Mouse (Mus musculus) hindbrain, embryonic 16.5 days (tissue): ENCODE results near the gene Nrxn3. TPM values are rescaled to one million over a fixed set of nuclear protein-coding genes. Genes with fewer than 3 reads are reported as not detected.

Experiments
- ATAC-seq: fragments of 200-750 bp; cut with Nextera tagmentation; 2 replicates; pipeline ENCODE4 v1.8.0; 2017; ENCODE audit warnings: moderate TSS enrichment, moderate library complexity
- H3K27ac ChIP-seq: fragments of 300-500 bp; sonication (generic); 2 replicates; pipeline ENCODE4 v1.5.1; 2014; ENCODE audit warnings: low read depth, mild to moderate bottlenecking, control low read depth, low read length, moderate library complexity
- H3K27me3 ChIP-seq: fragments of 300-500 bp; sonication (generic); replicated peaks from 2 replicates; pipeline ENCODE4 v1.6.1; 2014; ENCODE audit warnings: low read length; ENCODE audit not compliant: control insufficient read depth, insufficient read depth
- H3K36me3 ChIP-seq: fragments of 300-500 bp; sonication (generic); 2 replicates; pipeline ENCODE4 v1.6.1; 2014; ENCODE audit warnings: mild to moderate bottlenecking, low read length, moderate library complexity, mixed read lengths; ENCODE audit not compliant: control insufficient read depth, insufficient read depth
- H3K4me1 ChIP-seq: fragments of 300-500 bp; sonication (generic); 2 replicates; pipeline ENCODE4 v1.6.1; 2014; ENCODE audit warnings: low read depth, low read length; ENCODE audit not compliant: control insufficient read depth, insufficient read depth
- H3K4me2 ChIP-seq: fragments of 300-500 bp; sonication (generic); 2 replicates; pipeline ENCODE4 v1.6.1; 2014; ENCODE audit warnings: mild to moderate bottlenecking, low read length, control low read depth, moderate library complexity
- H3K4me3 ChIP-seq: fragments of 300-500 bp; sonication (generic); 2 replicates; pipeline ENCODE4 v1.5.1; 2014; ENCODE audit warnings: mild to moderate bottlenecking, low read length, control low read depth, moderate library complexity
- H3K9ac ChIP-seq: fragments of 300-500 bp; sonication (generic); 2 replicates; pipeline ENCODE4 v1.6.1; 2014; ENCODE audit warnings: low read depth, mild to moderate bottlenecking, control low read depth, low read length, moderate library complexity
- H3K9me3 ChIP-seq: fragments of 300-500 bp; sonication (generic); 2 replicates; pipeline ENCODE4 v1.6.1; 2014; ENCODE audit warnings: mild to moderate bottlenecking, low read length, moderate library complexity; ENCODE audit not compliant: control insufficient read depth
- WGBS: fragments of 180-500 bp; shearing (Covaris S2); extraction: QIAGEN DNeasy Blood & Tissue Kit; methylation state at CpG from one replicate; pipeline ENCODE4 v1.1.7; 2014; 5-methylcytosine and 5-hydroxymethylcytosine counted together
- polyA plus RNA-seq: library from polyadenylated mRNA; unstranded; fragments of >200 nt; fragmentation: Nextera tagmentation; extraction: Ambion mirVana; gene quantifications from 2 replicates; pipeline ENCODE4 v1.2.1, GENCODE M21; 2015

Nrxn3 gene
- polyA plus RNA-seq, 1 experiment from 2014 or later: 99.6 TPM

DNA sequence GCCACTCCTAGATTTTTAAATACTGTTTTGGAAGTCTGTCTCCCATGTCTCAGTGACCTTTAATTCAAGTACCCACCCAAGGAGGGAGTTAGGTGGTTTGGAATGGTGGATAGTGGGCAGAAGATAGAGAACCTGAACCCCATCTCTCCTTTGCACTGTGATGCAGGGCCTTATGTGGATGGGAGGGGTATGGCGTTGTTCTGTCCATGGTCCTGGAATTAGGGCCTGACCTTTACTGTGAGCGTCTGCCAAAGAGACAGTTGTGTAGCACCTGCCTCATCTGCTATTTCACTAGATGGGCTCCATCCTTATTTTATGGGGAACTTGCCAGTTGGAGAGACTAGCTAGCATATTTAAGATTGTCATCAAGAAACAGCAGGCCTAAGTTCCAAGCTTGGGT is 8.0 kb downstream of the Nrxn3 start:
- H3K27ac ChIP-seq: no peak overlapping the region
- 59% methylated on average over 2 of the region's 2 CpGs for WGBS
- H3K4me3 ChIP-seq: no peak overlapping the region
- no peaks in the 10 kb centered on the region for H3K36me3 ChIP-seq
- no peak for ATAC-seq
- H3K4me2 ChIP-seq: no peak overlapping the region
- H3K9me3 ChIP-seq: no peaks in the 10 kb centered on the region
- H3K9ac ChIP-seq: no peak overlapping the region
- peaks cover 2% of the 10 kb centered on the region; the same call in 1 of the 2 replicates for H3K4me1 ChIP-seq
- no peaks in the 10 kb centered on the region for H3K27me3 ChIP-seq

DNA sequence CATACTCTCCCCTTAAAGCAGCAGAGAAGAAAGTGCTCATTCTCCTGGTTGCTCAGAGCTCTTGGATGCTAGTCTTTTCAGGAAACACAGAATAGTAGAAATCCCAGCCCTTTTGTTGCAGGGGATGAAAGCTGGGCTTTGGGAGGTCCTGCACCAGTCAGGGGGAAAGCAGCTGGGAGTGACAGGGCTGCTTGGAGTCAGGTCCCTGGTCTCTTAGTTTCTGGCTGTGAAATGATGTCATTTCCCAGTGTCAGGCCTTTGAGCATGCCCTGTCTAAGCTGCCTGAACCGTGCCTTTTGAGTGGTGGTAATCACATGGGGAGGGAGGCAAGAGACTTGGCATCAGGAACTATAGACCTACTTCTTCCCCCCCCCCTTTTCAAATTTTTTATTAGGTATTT is 12.4 kb downstream of the Nrxn3 start:
- 0% methylated on average over 1 of the region's 1 CpGs for WGBS
- H3K27ac ChIP-seq: no peak overlapping the region

DNA sequence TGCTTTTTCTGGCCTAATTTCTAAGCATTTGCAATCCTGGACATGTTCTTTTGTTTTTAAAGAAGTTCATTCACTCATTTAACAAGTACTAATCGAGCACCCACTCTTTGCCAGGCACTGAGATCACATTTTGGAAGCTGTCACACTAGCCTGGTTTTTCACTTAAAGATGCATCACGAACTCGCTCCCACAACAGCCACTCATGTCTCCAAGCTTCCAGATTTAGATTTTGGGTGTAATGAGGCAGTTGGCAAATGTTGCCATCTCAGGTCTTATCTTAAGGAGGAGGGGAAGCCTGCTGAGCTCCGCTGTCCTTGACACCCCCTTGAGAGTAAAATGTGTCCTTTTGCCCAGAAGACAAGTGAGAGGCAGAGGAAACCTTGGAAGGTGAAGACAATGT is 14.4 kb downstream of the Nrxn3 start:
- no peak overlapping the region for H3K4me2 ChIP-seq
- ATAC-seq: no peak
- WGBS: 80% methylated on average over 4 of the region's 4 CpGs

More for the DNA sequence above, 12.4 kb downstream of the Nrxn3 start:
- Histone ChIP-seq H3K4me1 (no peaks in the 10 kb centered on the region), H3K4me3 (no peak overlapping the region), H3K9ac (no peak overlapping the region), H3K36me3 (no peaks in the 10 kb centered on the region), H3K27me3 (no peaks in the 10 kb centered on the region), H3K4me2 (no peak overlapping the region), H3K9me3 (no peaks in the 10 kb centered on the region)
- ATAC-seq: no peak

DNA sequence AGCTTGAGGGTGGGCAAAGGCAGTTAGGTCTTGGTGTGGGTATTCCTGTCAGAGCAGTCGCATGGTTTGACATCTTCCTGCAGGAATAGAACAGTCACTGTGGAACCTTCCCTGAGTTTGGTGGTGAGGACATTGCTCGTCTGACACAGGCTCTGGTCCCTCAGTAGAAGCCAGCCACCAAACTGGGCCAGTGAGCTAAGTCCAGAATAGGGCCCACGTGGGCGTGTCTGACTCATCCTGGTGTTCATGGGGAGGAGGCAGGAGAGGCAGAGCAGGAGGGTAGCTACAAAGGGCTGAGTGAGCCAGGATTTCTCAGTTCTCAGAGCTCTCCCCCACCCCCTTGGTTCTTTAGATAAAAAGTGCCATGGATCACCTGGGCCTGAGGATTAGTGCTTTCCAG is 15.9 kb downstream of the Nrxn3 start:
- Histone ChIP-seq H3K36me3 (no peaks in the 10 kb centered on the region), H3K9me3 (no peaks in the 10 kb centered on the region), H3K4me3 (no peak overlapping the region), H3K9ac (no peak overlapping the region), H3K4me2 (no peak overlapping the region), H3K27ac (no peak overlapping the region), H3K27me3 (no peaks in the 10 kb centered on the region), H3K4me1 (no peaks in the 10 kb centered on the region)
- ATAC-seq: no peak
- 85% methylated on average over 4 of the region's 4 CpGs for WGBS

More for the DNA sequence above, 14.4 kb downstream of the Nrxn3 start:
- Histone ChIP-seq H3K4me3 (no peak overlapping the region), H3K4me1 (no peaks in the 10 kb centered on the region), H3K27ac (no peak overlapping the region), H3K9ac (no peak overlapping the region), H3K27me3 (no peaks in the 10 kb centered on the region), H3K36me3 (no peaks in the 10 kb centered on the region), H3K9me3 (no peaks in the 10 kb centered on the region)

DNA sequence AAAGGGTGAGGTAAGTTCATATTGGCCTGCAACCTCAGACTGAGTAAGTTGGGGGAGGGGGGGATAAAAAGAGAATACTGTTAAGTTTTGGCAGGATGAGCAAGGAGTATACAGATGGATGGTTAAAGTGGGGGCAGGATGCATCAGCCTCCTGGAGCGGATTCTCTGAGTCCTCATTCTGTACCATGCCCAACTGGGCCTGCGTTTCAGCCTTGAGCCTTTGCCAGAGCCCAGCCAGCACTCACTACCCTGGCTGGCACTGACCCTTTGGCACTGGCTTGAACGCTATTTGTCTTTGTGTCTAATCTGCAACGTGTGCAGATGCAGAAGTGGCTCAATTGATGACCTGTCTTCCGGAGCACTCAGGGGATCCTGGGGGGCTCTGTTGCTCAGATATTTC is 24.1 kb downstream of the Nrxn3 start:
- no peak overlapping the region for H3K4me2 ChIP-seq
- no peaks in the 10 kb centered on the region for H3K36me3 ChIP-seq
- no peaks in the 10 kb centered on the region for H3K4me1 ChIP-seq
- no peaks in the 10 kb centered on the region for H3K27me3 ChIP-seq
- H3K27ac ChIP-seq: no peak overlapping the region
- WGBS: 62% methylated on average over 5 of the region's 5 CpGs
- peak; percentile 79 for ATAC-seq
- no peak overlapping the region for H3K4me3 ChIP-seq
- H3K9me3 ChIP-seq: no peaks in the 10 kb centered on the region
- no peak overlapping the region for H3K9ac ChIP-seq

DNA sequence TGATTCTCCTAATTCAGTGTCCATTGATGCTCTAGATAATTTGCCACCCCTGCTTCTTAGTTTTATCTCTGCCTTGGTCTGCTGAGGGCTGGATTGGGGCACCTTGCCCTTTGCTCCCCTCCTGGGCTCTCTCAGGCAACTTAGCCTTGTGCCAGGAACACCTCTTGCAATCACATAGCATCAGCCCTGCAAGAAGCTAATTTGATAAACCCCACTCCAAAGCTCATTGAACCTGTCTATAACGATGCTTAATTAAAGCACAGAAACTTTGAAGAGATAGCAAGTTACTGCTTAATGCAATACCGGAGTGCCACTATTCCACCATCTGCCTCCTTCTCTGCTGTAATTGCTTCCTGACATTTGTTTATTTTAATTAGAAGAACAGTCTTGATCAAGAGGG is 42.1 kb downstream of the Nrxn3 start:
- Histone ChIP-seq H3K4me2 (no peak overlapping the region), H3K27ac (no peak overlapping the region), H3K27me3 (no peaks in the 10 kb centered on the region), H3K4me1 (no peaks in the 10 kb centered on the region), H3K4me3 (no peak overlapping the region), H3K36me3 (no peaks in the 10 kb centered on the region), H3K9me3 (no peaks in the 10 kb centered on the region), H3K9ac (no peak overlapping the region)
- no peak for ATAC-seq
- 78% methylated on average over 2 of the region's 2 CpGs for WGBS

DNA sequence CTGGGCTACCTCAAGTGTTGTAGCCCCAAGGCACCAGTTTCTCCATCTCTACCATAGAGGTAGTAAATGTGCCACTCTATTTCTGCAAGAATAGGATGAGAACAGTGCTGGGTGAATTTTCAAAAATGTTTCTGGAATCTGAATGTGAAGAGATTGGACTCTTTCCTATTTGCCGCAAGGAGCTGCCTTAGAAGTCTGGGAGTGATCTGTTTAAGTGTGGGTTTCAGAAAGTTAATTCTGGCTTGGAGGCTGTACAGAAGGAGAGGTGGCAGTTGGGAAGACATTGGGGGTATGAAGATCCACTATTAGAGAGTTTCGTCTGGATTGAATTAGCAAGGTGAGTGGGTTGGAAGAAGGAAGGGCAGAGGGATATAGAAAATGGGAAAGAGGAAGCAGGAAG is 52.0 kb downstream of the Nrxn3 start:
- Histone ChIP-seq H3K27me3 (no peaks in the 10 kb centered on the region), H3K9ac (no peak overlapping the region), H3K36me3 (no peaks in the 10 kb centered on the region), H3K27ac (no peak overlapping the region), H3K9me3 (no peaks in the 10 kb centered on the region), H3K4me3 (no peak overlapping the region), H3K4me2 (no peak overlapping the region), H3K4me1 (no peaks in the 10 kb centered on the region)
- no peak for ATAC-seq
- 92% methylated on average over 2 of the region's 2 CpGs for WGBS

DNA sequence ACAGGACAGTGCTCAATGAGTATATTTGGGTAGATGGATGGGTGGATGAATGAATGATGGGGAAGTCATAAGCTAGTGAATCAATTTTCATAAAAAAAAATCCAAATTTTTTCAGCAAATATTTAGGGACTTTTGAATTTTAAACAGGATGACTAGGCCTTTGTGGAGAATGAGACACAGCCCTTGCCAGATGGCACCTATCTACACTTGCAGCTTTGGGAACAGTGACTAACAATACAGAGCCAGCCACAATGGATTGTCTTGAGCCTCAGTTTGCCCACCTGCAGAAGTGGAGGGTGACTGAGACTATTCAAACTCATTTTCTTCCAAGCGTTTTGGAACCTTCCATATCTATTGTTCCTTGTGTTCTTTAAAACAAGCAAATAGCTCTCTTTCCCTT is 55.4 kb downstream of the Nrxn3 start:
- no peak overlapping the region for H3K4me2 ChIP-seq
- no peak overlapping the region for H3K27ac ChIP-seq
- H3K36me3 ChIP-seq: no peaks in the 10 kb centered on the region
- 78% methylated on average over 1 of the region's 1 CpGs for WGBS
- ATAC-seq: no peak
- no peaks in the 10 kb centered on the region for H3K4me1 ChIP-seq
- no peaks in the 10 kb centered on the region for H3K9me3 ChIP-seq
- H3K9ac ChIP-seq: no peak overlapping the region
- H3K4me3 ChIP-seq: no peak overlapping the region
- H3K27me3 ChIP-seq: no peaks in the 10 kb centered on the region

DNA sequence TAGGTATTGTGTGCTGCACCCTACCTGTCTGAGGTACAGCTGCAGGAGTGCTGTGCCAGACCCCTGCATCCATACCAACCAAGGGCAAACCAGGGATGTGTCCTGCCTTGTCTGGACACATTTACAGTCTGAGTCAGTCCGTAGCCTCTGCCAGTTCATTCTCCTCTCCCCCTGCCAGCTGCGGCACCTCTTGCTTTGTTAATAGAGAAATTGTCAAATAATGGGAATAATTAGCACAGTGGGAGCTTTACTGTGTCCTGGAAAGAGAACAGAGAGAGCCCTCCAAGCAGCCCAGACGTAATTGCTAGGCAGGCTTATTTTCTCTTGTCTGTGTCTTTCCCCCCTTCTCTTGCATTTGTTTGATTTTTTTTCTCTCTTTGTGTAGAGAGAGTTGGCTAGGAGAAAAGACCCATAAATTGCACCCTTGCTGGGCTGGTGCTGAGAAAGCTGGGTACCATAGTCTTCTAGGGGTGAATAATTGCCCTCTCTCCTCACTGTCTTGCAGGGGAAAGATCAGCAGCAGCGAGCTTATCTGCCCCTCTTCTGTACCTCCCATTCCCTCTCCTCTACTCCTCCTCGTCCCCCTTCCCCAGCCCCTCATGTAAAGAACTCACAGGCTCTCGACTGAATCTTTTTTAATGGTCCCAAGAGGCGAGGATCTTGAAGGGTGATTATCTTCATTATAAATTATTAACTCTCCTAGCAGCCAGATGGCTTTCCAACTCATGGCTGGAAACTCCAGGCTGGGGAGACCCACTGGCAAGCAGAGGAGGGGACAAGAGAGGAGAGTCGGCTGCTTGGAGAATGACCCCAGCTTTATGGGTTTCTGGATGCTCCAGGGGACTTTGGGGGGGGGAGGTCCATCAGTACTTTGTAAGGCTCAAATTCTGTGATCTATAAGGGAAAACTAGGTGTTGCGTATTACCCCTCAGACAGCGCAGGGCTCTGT is 61.8 kb downstream of the Nrxn3 start:
- H3K27ac ChIP-seq: no peak overlapping the region
- peak; percentile 68 for ATAC-seq
- H3K36me3 ChIP-seq: no peaks in the 10 kb centered on the region
- H3K27me3 ChIP-seq: no peaks in the 10 kb centered on the region
- H3K4me1 ChIP-seq: peaks cover 7% of the 10 kb centered on the region
- H3K4me3 ChIP-seq: no peak overlapping the region
- H3K9me3 ChIP-seq: no peaks in the 10 kb centered on the region
- no peak overlapping the region for H3K4me2 ChIP-seq
- H3K9ac ChIP-seq: peak overlapping the region; percentile 27; the same call in 1 of the 2 replicates
- WGBS: 32% methylated on average over 10 of the region's 10 CpGs
